Mouse (Mus musculus) lung, postnatal 36 days (tissue): ENCODE data around the gene Mpc1.
"Not testable (repeated sequence)": the region's sequence is repeated elsewhere in the genome, so short reads cannot be mapped to it uniquely, and the experiment has no call there.

Experiments
- DNase-seq: peaks from one replicate; pipeline ENCODE4 v3.0.0; 2022; ENCODE audit warnings: mixed read lengths

Gene Mpc1

GRCm38 (mm10) chr17:8283526-8284253 lies 986 bp downstream of the Mpc1 start:
- DNase-seq = peak; percentile 96

- DNase-seq = peak; percentile 30
Measured at GRCm38 (mm10) chr17:8284254-8284661, 1.6 kb downstream of the Mpc1 start.

DNA sequence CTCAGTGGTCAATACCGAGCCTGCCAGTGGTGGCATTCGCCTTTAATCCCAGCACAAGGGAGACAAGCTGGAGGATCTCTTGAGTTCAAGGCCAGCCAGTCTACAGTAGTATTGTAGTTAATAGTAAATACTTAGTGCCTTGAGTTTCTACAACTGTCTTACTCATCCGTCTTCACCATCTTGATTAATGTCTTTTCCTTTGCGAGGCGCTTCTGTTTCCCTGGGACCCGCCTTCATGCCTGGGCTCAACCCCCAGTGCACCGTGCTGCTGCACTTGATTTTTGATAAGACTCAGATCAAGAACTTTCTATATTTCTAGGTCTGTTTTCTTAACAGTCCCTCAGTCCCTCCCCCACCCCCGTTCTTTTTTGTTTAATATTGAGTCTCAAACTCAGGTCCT lies 2.4 kb downstream of the Mpc1 start:
- no peak for DNase-seq

- no peak for DNase-seq
Measured at GRCm38 (mm10) chr17:8286987-8287386, 4.3 kb downstream of the Mpc1 start.

DNA sequence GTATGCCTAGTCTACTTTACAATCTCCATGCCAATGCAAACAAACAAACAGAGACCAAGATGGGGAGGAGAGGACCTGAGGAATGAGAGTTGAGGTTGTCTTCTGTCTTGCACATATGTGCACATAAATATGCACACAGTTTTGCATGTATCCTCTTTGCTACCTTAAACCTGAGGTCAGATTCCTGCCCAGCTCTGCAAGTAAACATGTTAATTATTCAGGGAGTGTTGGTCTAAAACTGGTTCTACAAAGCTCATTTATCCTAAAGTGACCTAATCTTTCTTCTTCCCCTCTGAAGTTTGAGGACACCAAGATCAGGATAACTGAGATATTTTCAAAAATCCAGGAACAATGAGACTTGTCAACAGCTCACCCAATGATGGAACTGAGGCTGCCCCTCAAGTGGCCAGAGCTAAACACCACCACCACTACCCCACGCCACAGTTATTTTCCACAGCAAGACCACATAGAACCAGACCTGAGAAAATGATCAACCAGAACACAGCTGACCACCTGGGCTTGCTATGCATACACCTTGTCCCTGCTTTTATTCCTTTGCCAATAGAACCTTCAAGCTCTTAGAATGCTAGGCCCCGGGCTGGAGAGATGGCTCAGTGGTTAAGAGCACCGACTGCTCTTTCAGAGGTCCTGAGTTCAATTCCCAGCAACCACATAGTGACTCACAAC lies 7.4 kb downstream of the Mpc1 start:
- no peak for DNase-seq

GRCm38 (mm10) chr17:8290736-8291135 lies 8.0 kb downstream of the Mpc1 start:
- DNase-seq = peak; percentile 26

GRCm38 (mm10) chr17:8295825-8296224 lies 13.1 kb downstream of the Mpc1 start:
- no peak for DNase-seq

DNA sequence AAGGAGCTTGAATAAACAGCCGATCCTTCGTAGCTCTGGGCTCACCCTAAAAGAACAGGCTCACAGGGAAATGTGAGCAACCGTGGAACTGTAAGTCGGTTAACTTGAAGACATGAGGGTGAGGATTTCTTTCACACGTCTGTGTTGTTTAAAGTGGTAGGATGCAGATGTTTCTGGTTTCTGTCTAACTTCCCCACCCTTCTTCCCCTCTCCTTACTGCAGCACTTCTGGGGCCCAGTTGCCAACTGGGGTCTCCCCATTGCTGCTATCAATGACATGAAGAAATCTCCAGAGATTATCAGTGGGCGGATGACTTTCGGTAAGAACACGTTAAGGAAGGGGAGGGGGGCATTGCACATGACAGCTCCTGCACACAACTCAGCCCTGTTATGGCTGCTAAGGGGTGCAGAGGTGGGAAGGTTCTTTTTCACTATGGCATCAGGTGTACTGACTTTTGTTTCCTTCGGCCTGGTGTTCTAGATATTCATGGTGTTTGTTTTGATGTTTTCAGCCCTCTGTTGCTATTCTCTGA lies 13.7 kb downstream of the Mpc1 start:
- DNase-seq = no peak

- DNase-seq = no peak
Measured at GRCm38 (mm10) chr17:8297746-8298145, 15.0 kb downstream of the Mpc1 start.

DNA sequence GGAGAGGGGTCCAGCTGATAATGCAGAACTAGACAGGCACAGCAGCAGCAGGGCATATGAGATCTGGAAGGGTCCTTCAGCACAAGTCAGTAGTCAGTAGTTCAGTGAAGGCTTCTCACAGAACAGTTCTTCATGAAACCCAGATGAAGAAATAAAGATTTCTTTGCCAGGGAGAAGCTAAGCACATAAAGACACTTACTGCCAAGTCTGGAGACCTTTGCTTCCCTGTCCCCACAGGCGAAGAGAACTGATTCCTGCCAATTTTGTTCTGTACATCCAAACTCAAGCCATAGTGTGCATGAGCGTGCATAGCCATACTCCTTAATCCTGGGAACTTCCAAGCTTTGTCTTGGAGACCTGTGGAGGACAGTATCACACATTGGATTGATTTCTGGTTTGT lies 15.6 kb downstream of the Mpc1 start:
- DNase-seq = no peak

- peak; percentile 58 for DNase-seq
Measured at GRCm38 (mm10) chr17:8299524-8299923, 16.8 kb downstream of the Mpc1 start.

- no peak for DNase-seq
Measured at GRCm38 (mm10) chr17:8301515-8301914, 18.8 kb downstream of the Mpc1 start.

- no peak for DNase-seq
Measured at GRCm38 (mm10) chr17:8302772-8303438, 20.2 kb downstream of the Mpc1 start.

DNA sequence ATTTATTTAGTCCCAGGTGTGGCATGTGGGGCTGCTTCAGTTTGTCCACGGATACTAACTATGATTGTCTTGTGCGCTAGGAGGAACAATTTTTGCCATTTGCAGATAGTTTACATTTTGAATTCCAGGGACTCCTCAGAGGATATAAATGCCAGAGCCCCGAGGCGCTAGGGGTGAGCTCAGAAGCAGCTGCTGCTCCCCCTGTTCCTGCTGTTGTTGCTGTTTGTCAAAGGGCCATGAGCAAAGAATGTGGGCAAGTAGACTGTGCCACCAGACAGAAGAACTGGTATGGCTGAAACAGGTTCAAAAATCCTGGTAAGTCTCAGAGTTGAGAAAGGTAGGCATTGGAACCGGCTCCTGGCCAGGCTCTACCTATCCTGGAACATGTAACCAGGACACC lies 21.0 kb downstream of the Mpc1 start:
- DNase-seq = no peak

DNA sequence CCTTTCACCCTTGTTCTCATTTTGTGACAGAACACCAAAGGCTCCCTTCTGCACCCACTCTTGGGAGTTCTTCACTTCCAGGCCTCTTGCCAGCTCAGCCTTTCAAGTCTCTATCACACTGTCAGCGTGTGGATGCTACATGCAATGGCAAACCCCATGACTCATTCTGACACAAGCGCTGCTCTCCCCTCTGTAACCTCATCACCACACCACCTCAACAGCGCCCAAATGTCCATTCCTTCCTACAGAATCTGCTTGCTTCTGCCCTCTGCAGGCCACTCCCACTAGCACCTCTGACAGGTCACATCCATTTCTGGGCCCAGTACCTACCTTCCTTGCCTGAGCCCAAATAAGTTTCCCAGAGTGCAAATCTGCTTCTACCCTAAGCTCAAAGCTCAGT lies 23.1 kb downstream of the Mpc1 start:
- DNase-seq = no peak

- peak; percentile 98 for DNase-seq
Measured at GRCm38 (mm10) chr17:8310838-8311614, 28.3 kb downstream of the Mpc1 start, which contains the start of gene Sft2d1. Gene Sft2d1, plus strand, starts transcription at chr17:8311102.

DNA sequence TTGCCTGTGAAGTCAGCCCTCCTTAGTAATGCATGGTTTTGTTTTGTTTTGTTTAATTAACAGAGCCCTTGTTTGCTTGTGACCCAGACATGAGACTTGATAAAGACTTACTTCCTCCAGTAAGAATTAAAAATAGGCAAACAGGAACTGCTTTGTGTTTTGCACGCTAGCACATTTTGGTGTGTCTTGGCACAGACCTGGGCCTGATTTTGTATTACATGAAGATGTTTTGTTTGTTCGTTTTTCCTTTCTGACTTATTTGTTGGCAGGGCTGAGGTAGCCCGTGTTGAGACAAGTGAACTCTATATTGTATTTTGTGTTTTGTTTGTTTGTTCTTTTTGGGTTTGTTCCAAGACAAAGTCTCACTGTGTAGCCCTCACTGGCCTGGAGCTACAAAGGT lies 29.0 kb downstream of the Mpc1 start:
- peak; percentile 50 for DNase-seq

DNA sequence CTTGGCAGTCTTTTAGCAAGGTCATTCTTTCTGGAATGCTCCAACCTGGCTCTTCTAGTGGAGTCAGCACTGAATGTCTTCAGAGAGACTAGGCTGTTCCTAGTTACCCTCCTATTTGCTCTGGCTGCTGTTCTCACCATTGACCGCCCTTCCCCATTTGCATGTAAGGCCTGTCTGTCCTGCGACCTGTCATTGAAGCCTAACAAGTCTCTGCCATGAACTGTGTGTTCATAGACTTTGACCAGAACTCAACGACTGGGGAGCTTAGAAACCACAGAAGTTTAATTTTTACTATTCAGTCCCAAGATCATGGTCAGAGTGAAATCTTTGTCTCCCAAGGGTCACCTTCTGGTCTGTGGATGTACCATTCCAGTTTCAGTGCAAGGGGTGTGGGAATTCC lies 31.3 kb downstream of the Mpc1 start:
- DNase-seq = no peak

DNA sequence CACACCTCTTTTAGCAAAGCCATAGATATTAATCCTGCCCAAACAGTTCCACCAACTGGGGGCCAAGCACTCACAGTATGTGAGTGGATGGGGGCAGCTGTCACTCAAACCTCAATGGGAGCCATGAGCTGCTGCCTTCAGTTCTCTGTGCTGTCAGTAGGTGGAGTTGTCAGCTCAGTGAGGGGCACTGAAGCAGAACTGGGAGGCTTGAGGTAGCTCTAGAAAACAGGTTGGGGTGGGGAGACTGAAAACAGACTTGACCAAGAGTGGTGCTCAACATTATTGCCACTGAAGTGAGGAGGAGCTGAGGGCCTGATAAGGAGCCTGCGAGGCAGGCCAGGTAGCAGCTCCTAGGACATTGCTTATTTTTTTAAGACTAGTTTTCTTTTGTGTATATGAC lies 33.5 kb downstream of the Mpc1 start:
- peak; percentile 61 for DNase-seq

DNA sequence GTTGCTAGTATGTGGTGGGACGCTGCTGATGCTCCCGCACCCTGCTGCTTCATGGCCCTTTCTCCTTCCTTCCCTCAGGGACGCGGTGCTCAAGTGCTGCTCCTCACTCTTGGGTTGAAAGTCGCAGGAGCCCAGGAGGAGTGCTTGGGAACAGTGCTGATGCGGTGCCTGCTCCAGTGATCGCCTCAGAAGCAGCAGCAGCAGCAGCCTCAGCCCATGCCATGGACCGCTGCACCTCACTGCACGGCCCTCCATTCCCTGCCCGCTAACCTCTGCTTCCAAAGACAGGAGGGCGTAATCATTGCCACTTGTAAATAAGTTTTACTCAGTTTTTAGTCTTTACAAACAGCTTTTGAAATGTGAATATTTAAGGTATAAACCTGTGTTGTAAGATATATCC lies 44.2 kb downstream of the Mpc1 start:
- DNase-seq = not testable (repeated sequence)

DNA sequence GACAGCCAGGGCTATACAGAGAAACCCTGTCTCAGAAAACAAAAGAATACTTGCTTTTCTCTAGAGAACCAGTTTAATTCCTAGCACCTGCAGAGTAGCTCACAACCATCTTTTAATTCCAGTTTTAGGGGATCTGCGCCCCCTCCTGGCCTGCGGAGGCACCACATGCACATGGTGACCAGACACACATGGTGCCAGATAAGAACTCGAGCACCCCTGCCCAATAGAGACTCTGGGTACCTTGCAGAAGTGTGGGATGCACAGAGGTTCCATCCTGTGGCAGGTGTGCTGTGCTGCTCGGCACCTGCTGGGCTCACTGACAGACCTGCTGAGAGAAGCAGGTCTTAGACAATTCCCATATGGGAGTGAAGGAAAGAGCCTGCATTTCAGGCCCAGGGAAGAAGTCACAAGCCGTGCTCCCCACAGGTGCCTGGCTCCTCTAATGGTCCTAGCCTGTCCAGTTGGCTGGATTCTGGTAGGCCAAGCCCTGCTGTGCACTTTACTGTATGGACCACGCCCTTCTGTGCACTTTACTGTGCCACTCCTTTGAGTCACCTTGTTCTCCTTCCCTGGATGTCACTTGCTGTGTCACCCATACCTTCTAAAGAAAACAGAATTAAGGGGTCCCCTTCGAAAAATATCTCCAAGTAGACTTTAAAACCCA lies 45.9 kb downstream of the Mpc1 start:
- DNase-seq = peak; percentile 37

DNA sequence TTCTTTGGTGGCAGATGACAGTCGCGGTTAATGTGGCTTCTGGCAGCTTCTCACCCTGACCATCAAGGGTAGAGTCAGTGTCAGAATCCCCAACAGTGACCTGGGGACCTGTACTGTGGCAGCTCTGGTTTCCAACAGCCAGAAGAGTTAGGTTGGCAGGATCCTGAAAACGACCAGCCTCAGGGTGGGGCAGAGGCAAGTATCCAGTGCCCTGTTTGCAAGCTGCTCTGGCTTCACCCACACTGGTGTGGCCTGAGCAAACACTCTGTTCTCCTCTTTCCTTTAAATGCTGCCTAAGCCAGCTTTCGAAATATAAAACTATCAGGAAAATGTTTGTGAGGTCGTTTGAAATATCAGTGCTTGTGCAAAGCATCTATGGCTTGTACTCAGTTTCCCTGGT lies 47.9 kb downstream of the Mpc1 start:
- peak; percentile 32 for DNase-seq
